ENCODE assay signal across 8 mouse cellular contexts in the genomic region with DNA sequence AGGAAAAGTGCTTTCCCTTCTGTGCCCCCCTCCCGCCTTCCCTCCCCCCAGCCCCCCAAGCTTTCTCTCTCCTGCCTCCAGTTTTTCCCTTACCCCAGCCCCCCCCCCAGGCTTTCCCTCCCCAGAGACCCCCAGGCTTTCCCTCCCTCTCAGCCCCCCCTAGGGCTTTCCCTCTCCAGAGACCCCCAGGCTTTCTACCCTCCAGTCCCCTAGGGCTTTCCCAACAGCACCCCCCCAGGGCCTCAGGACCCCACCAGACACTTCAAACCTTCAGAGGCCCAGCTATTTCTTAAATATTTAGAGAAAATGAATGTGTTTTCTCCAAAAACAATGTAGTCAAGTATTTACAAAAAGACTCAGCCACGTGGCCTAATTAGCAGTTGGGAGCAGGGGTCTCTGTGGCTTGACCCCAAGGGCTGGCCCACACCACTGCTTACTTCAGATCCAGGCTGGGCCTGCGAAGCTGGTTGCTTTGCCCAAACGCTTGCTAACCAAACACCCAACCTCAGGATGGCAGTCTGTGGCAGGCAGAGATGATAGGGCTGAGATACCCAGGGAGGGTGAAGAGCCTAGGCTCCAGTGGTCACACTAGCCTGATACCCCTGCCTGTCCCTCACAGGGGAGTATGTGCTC. TPM values are rescaled to one million over a fixed set of nuclear protein-coding genes. Genes with fewer than 3 reads are reported as not detected.
DNase-seq lines count a peak whose midpoint lies in the region; ATAC-seq and TF ChIP-seq lines count a peak whose summit lies in the region.

No protein-coding gene starts in this region.

- intact Hi-C loops in gastrocnemius, adult 2 months (cut with DNase I) = loop anchor here (5.0 kb wide), 1 partner anchor 78 kb away; a partner anchor contains a TSS

- H3K4me3 ChIP-seq in gastrocnemius, adult 2 months = no peak overlapping the region
- H3K4me3 ChIP-seq in lung, postnatal 0 days (ENCODE audit: low read depth, low read length) = no peak overlapping the region
- no peak overlapping the region for H3K4me3 ChIP-seq in intestine, embryonic 14.5 days (ENCODE audit: low read depth, low read length)
- no peak overlapping the region for H3K4me3 ChIP-seq in neural tube, embryonic 15.5 days (replicated peaks)

- H3K9me3 ChIP-seq in lung, postnatal 0 days (ENCODE audit: low read length) = no peaks in the 10 kb centered on the region
- no peaks in the 10 kb centered on the region for H3K9me3 ChIP-seq in intestine, embryonic 14.5 days (ENCODE audit: control insufficient read depth, low read length)
- H3K9me3 ChIP-seq in neural tube, embryonic 15.5 days (replicated peaks) = no peaks in the 10 kb centered on the region

- no peak for ATAC-seq in lung, postnatal 0 days
- ATAC-seq in intestine, embryonic 14.5 days (replicated peaks; ENCODE audit: low FRiP score, low TSS enrichment, low read depth) = no peak
- ATAC-seq in neural tube, embryonic 15.5 days (ENCODE audit: low FRiP score) = no peak

- peak overlapping the region; percentile 90 for H3K27ac ChIP-seq in gastrocnemius, adult 2 months
- peak overlapping the region; percentile 89 for H3K27ac ChIP-seq in lung, postnatal 0 days (ENCODE audit: low read length)
- H3K27ac ChIP-seq in intestine, embryonic 14.5 days (ENCODE audit: low read depth) = peak overlapping the region; percentile 98
- peak overlapping the region; percentile 86 for H3K27ac ChIP-seq in neural tube, embryonic 15.5 days (replicated peaks)

- no peak for TF ChIP-seq EP300 in lung, postnatal 0 days (IDR thresholded peaks at IDR 0.05)

- no peak overlapping the region for H3K4me2 ChIP-seq in lung, postnatal 0 days (replicated peaks; ENCODE audit: low read depth, low read length)
- no peak overlapping the region for H3K4me2 ChIP-seq in intestine, embryonic 14.5 days (ENCODE audit: low read length)
- H3K4me2 ChIP-seq in neural tube, embryonic 15.5 days = no peak overlapping the region

- 42% methylated on average over 4 of the region's 4 CpGs for WGBS in lung, postnatal 0 days
- WGBS in intestine, embryonic 14.5 days = 52% methylated on average over 4 of the region's 4 CpGs
- 45% methylated on average over 4 of the region's 4 CpGs for WGBS in neural tube, embryonic 15.5 days

- no peak for DNase-seq in gastrocnemius, adult 2 months
- no peak for DNase-seq in gastrocnemius, postnatal 25 days
- DNase-seq in lung, postnatal 0 days (ENCODE audit: low spot score) = no peak
- DNase-seq in lung, postnatal 25 days (ENCODE audit: low spot score) = no peak
- DNase-seq in intestine, embryonic 14.5 days (ENCODE audit: low spot score) = no peak
- no peak for DNase-seq in cerebellum, adult 11 months
- no peak for DNase-seq in thymus, postnatal 25 days

- peaks cover 20% of the 10 kb centered on the region for H3K4me1 ChIP-seq in lung, postnatal 0 days (ENCODE audit: insufficient read depth, low read depth, low read length)
- peaks cover 34% of the 10 kb centered on the region for H3K4me1 ChIP-seq in intestine, embryonic 14.5 days (replicated peaks; ENCODE audit: control insufficient read depth, insufficient read depth, low read length)
- peaks cover 43% of the 10 kb centered on the region for H3K4me1 ChIP-seq in neural tube, embryonic 15.5 days

- H3K36me3 ChIP-seq in lung, postnatal 0 days (ENCODE audit: insufficient read depth, low read length) = no peaks in the 10 kb centered on the region
- H3K36me3 ChIP-seq in intestine, embryonic 14.5 days (ENCODE audit: control insufficient read depth, insufficient read depth, low read length) = no peaks in the 10 kb centered on the region
- H3K36me3 ChIP-seq in neural tube, embryonic 15.5 days = no peaks in the 10 kb centered on the region

- no peaks in the 10 kb centered on the region for H3K27me3 ChIP-seq in lung, postnatal 0 days (replicated peaks; ENCODE audit: insufficient read depth, low read length)
- no peaks in the 10 kb centered on the region for H3K27me3 ChIP-seq in intestine, embryonic 14.5 days (replicated peaks; ENCODE audit: control insufficient read depth, insufficient read depth, low read length)
- H3K27me3 ChIP-seq in neural tube, embryonic 15.5 days (replicated peaks) = no peaks in the 10 kb centered on the region

- H3K9ac ChIP-seq in lung, postnatal 0 days (replicated peaks; ENCODE audit: low read depth) = no peak overlapping the region
- no peak overlapping the region for H3K9ac ChIP-seq in intestine, embryonic 14.5 days (ENCODE audit: low read length)
- H3K9ac ChIP-seq in neural tube, embryonic 15.5 days (replicated peaks) = no peak overlapping the region

- no peak for TF ChIP-seq CTCF in gastrocnemius, adult 2 months (IDR thresholded peaks at IDR 0.05)
- peak; percentile 40 for TF ChIP-seq CTCF in lung, postnatal 0 days (IDR thresholded peaks at IDR 0.05)

RNA-seq across cellular contexts. Expression of a gene that starts 58.3 kb away (rescaled TPM):
- 1 to 10 TPM; 1.3 TPM for total RNA-seq in gastrocnemius, adult 2 months (2021)
- total RNA-seq in gastrocnemius, postnatal 25 days (2021) = 1 to 10 TPM; 2.2 to 2.4 TPM
- 6.2 and 9.4 TPM in 2 replicates for polyA plus RNA-seq in lung, postnatal 0 days (2015; fragmentation: Nextera tagmentation; extraction: Ambion mirVana)
- polyA plus RNA-seq in intestine, embryonic 14.5 days (2014; fragmentation: Nextera tagmentation; extraction: Ambion mirVana) = 3.8 and 5.5 TPM in 2 replicates
- 6.4 and 6.7 TPM in 2 replicates for polyA plus RNA-seq in neural tube, embryonic 15.5 days (2015; fragmentation: Nextera tagmentation; extraction: Ambion mirVana)

RNA-seq across cellular contexts. Expression of a gene that starts 58.5 kb away (rescaled TPM):
- total RNA-seq in gastrocnemius, adult 2 months (2021) = 10 to 100 TPM; 54.8 to 59.3 TPM
- 10 to 100 TPM; 44.8 to 51.3 TPM for total RNA-seq in gastrocnemius, postnatal 25 days (2021)
- 156 and 157 TPM in 2 replicates for polyA plus RNA-seq in lung, postnatal 0 days (2015; fragmentation: Nextera tagmentation; extraction: Ambion mirVana)
- 188 and 191 TPM in 2 replicates for polyA plus RNA-seq in intestine, embryonic 14.5 days (2014; fragmentation: Nextera tagmentation; extraction: Ambion mirVana)
- polyA plus RNA-seq in neural tube, embryonic 15.5 days (2015; fragmentation: Nextera tagmentation; extraction: Ambion mirVana) = 130 and 139 TPM in 2 replicates
